Mouse (Mus musculus) stomach, embryonic 14.5 days (tissue): ENCODE data around the gene Cenpu. TPM values are rescaled to one million over a fixed set of nuclear protein-coding genes. Genes with fewer than 3 reads are reported as not detected.

Source experiments
- ATAC-seq: fragments of 200-750 bp; cut with Nextera tagmentation; 2 replicates; pipeline ENCODE4 v1.8.0; 2017; ENCODE audit warnings: low read depth, moderate TSS enrichment; ENCODE audit not compliant: insufficient number of reproducible peaks, insufficient read depth, low FRiP score
- H3K27ac ChIP-seq: fragments of 300-500 bp; sonication (generic); 2 replicates; pipeline ENCODE4 v1.5.1; 2014; ENCODE audit warnings: mild to moderate bottlenecking, low read length, moderate library complexity, mixed read lengths
- H3K27me3 ChIP-seq: fragments of 300-500 bp; sonication (generic); 2 replicates; pipeline ENCODE4 v1.6.1; 2014; ENCODE audit warnings: low read length, control low read depth, mixed read lengths; ENCODE audit not compliant: control insufficient read depth, insufficient read depth
- H3K36me3 ChIP-seq: fragments of 300-500 bp; sonication (generic); 2 replicates; pipeline ENCODE4 v1.6.1; 2014; ENCODE audit warnings: mild to moderate bottlenecking, control low read depth, low read length, moderate library complexity, mixed read lengths; ENCODE audit not compliant: control insufficient read depth, insufficient read depth
- H3K4me1 ChIP-seq: fragments of 300-500 bp; sonication (generic); 2 replicates; pipeline ENCODE4 v1.6.1; 2014; ENCODE audit warnings: low read length, control low read depth, mixed read lengths; ENCODE audit not compliant: control insufficient read depth, insufficient read depth
- H3K4me2 ChIP-seq: fragments of 300-500 bp; sonication (generic); replicated peaks from 2 replicates; pipeline ENCODE4 v1.6.1; 2014; ENCODE audit warnings: low read depth, low read length, control low read depth
- H3K4me3 ChIP-seq: fragments of 300-500 bp; sonication (generic); 2 replicates; pipeline ENCODE4 v1.5.1; 2014; ENCODE audit warnings: low read depth, low read length, control low read depth
- H3K9ac ChIP-seq: fragments of 300-500 bp; sonication (generic); replicated peaks from 2 replicates; pipeline ENCODE4 v1.6.1; 2014; ENCODE audit warnings: low read depth, mild to moderate bottlenecking, control low read depth, low read length, moderate library complexity, mixed read lengths
- H3K9me3 ChIP-seq: fragments of 300-500 bp; sonication (generic); 2 replicates; pipeline ENCODE4 v1.6.1; 2016; ENCODE audit warnings: low read depth, low read length, control low read depth; ENCODE audit not compliant: control insufficient read depth
- WGBS: fragments of 180-500 bp; shearing (Covaris S2); extraction: QIAGEN DNeasy Blood & Tissue Kit; methylation state at CpG from one replicate; pipeline ENCODE4 v1.1.7; 2014; 5-methylcytosine and 5-hydroxymethylcytosine counted together
- polyA plus RNA-seq: library from polyadenylated mRNA; unstranded; fragments of >200 nt; fragmentation: Nextera tagmentation; extraction: Ambion mirVana; gene quantifications from 2 replicates; pipeline ENCODE4 v1.2.1, GENCODE M21; 2014

Gene Cenpu
- polyA plus RNA-seq, 1 experiment from 2014 or later, result 14.4 TPM

GRCm38 (mm10) chr8:46543191-46543590 lies 8.6 kb upstream of the Cenpu start:
- H3K27me3 ChIP-seq, result no peaks in the 10 kb centered on the region
- H3K4me2 ChIP-seq, result no peak overlapping the region
- no peaks in the 10 kb centered on the region for H3K9me3 ChIP-seq
- no peak overlapping the region for H3K4me3 ChIP-seq
- no peak overlapping the region for H3K27ac ChIP-seq
- H3K4me1 ChIP-seq, result no peaks in the 10 kb centered on the region
- no peak overlapping the region for H3K9ac ChIP-seq
- ATAC-seq, result no peak
- 74% methylated on average over 7 of the region's 7 CpGs for WGBS
- no peaks in the 10 kb centered on the region for H3K36me3 ChIP-seq

GRCm38 (mm10) chr8:46543662-46544061 lies 8.2 kb upstream of the Cenpu start:
- ATAC-seq, result peak; percentile 33; the same call in 1 of the 2 replicates
- WGBS, result 66% methylated on average over 6 of the region's 6 CpGs

GRCm38 (mm10) chr8:46545854-46546253 lies 6.0 kb upstream of the Cenpu start:
- Histone ChIP-seq H3K27ac (no peak overlapping the region), H3K4me2 (no peak overlapping the region), H3K9ac (no peak overlapping the region), H3K36me3 (no peaks in the 10 kb centered on the region), H3K4me3 (no peak overlapping the region), H3K9me3 (no peaks in the 10 kb centered on the region), H3K27me3 (no peaks in the 10 kb centered on the region), H3K4me1 (no peaks in the 10 kb centered on the region)
- no peak for ATAC-seq
- WGBS, result 84% methylated on average over 5 of the region's 5 CpGs

More at GRCm38 (mm10) chr8:46543662-46544061, 8.2 kb upstream of the Cenpu start:
- no peak overlapping the region for H3K9ac ChIP-seq
- no peaks in the 10 kb centered on the region for H3K27me3 ChIP-seq
- no peak overlapping the region for H3K27ac ChIP-seq
- H3K4me2 ChIP-seq, result no peak overlapping the region
- H3K36me3 ChIP-seq, result no peaks in the 10 kb centered on the region
- H3K4me3 ChIP-seq, result no peak overlapping the region
- H3K4me1 ChIP-seq, result no peaks in the 10 kb centered on the region
- no peaks in the 10 kb centered on the region for H3K9me3 ChIP-seq

- ATAC-seq, result no peak
Observed at GRCm38 (mm10) chr8:46546431-46547176, 5.2 kb upstream of the Cenpu start.

GRCm38 (mm10) chr8:46547245-46547644 lies 4.6 kb upstream of the Cenpu start:
- Histone ChIP-seq H3K9me3 (no peaks in the 10 kb centered on the region), H3K4me2 (no peak overlapping the region), H3K36me3 (no peaks in the 10 kb centered on the region), H3K27ac (no peak overlapping the region), H3K4me3 (no peak overlapping the region), H3K4me1 (no peaks in the 10 kb centered on the region), H3K9ac (no peak overlapping the region), H3K27me3 (no peaks in the 10 kb centered on the region)
- no peak for ATAC-seq
- whole genome bisulfite sequencing, result 39% methylated on average over 4 of the region's 4 CpGs

More at GRCm38 (mm10) chr8:46546431-46547176, 5.2 kb upstream of the Cenpu start:
- WGBS, result 76% methylated on average over 11 of the region's 11 CpGs
- H3K36me3 ChIP-seq, result no peaks in the 10 kb centered on the region
- H3K4me2 ChIP-seq, result no peak overlapping the region
- H3K9ac ChIP-seq, result no peak overlapping the region
- H3K4me3 ChIP-seq, result no peak overlapping the region
- H3K27me3 ChIP-seq, result no peaks in the 10 kb centered on the region
- no peak overlapping the region for H3K27ac ChIP-seq
- no peaks in the 10 kb centered on the region for H3K9me3 ChIP-seq
- H3K4me1 ChIP-seq, result no peaks in the 10 kb centered on the region

- WGBS, result 83% methylated on average over 8 of the region's 8 CpGs
- H3K9me3 ChIP-seq, result no peaks in the 10 kb centered on the region
- no peaks in the 10 kb centered on the region for H3K27me3 ChIP-seq
- H3K27ac ChIP-seq, result no peak overlapping the region
- H3K4me1 ChIP-seq, result peaks cover 9% of the 10 kb centered on the region; the same call in 1 of the 2 replicates
- ATAC-seq, result no peak
- no peak overlapping the region for H3K4me3 ChIP-seq
- H3K36me3 ChIP-seq, result no peaks in the 10 kb centered on the region
- H3K9ac ChIP-seq, result no peak overlapping the region
- no peak overlapping the region for H3K4me2 ChIP-seq
Observed at GRCm38 (mm10) chr8:46550058-46550457, 1.8 kb upstream of the Cenpu start.

GRCm38 (mm10) chr8:46551029-46551428 lies 799 bp upstream of the Cenpu start:
- Histone ChIP-seq H3K4me1 (peaks cover 9% of the 10 kb centered on the region; the same call in 1 of the 2 replicates), H3K4me3 (peak overlapping the region; percentile 49; the same call in 1 of the 2 replicates), H3K9me3 (no peaks in the 10 kb centered on the region), H3K27ac (no peak overlapping the region), H3K27me3 (no peaks in the 10 kb centered on the region), H3K36me3 (no peaks in the 10 kb centered on the region), H3K9ac (no peak overlapping the region), H3K4me2 (peak overlapping the region; percentile 47)
- no peak for ATAC-seq
- WGBS, result 39% methylated on average over 4 of the region's 4 CpGs

GRCm38 (mm10) chr8:46552441-46552765 lies 575 bp downstream of the Cenpu start:
- peaks cover 9% of the 10 kb centered on the region; the same call in 1 of the 2 replicates for H3K4me1 ChIP-seq
- no peak overlapping the region for H3K27ac ChIP-seq
- peak overlapping the region; percentile 36; the same call in 1 of the 2 replicates for H3K9ac ChIP-seq
- H3K4me2 ChIP-seq, result peak overlapping the region; percentile 58
- no peaks in the 10 kb centered on the region for H3K9me3 ChIP-seq
- peak overlapping the region; percentile 49 for H3K4me3 ChIP-seq
- WGBS, result 3% methylated on average over 10 of the region's 10 CpGs
- H3K36me3 ChIP-seq, result no peaks in the 10 kb centered on the region
- H3K27me3 ChIP-seq, result no peaks in the 10 kb centered on the region
- no peak for ATAC-seq

- Histone ChIP-seq H3K27me3 (no peaks in the 10 kb centered on the region), H3K27ac (no peak overlapping the region), H3K4me3 (no peak overlapping the region), H3K4me1 (no peaks in the 10 kb centered on the region), H3K9me3 (no peaks in the 10 kb centered on the region), H3K36me3 (peaks cover 5% of the 10 kb centered on the region; the same call in 1 of the 2 replicates), H3K9ac (no peak overlapping the region), H3K4me2 (no peak overlapping the region)
- WGBS, result 78% methylated on average over 6 of the region's 6 CpGs
- ATAC-seq, result no peak
Observed at GRCm38 (mm10) chr8:46559428-46559827, 7.6 kb downstream of the Cenpu start.
